Mouse (Mus musculus) MEL (cell line): ENCODE results near the gene Taf9.

Experiments
- BHLHE40 ChIP-seq: IDR thresholded peaks from 2 replicates; pipeline ENCODE4 v1.6.1; 2012; ENCODE audit warnings: low read depth, mild to moderate bottlenecking, inconsistent platforms, low read length, improper control_type of control experiment, borderline replicate concordance
- CTCF ChIP-seq, 3 experiments: IDR thresholded peaks in 2 of 3; conservative IDR thresholded peaks in 1 of 3; 2 replicates each; pipeline ENCODE4 v1.5.1; 2011 to 2012; ENCODE audit warnings: low read length in 3 of 3, low read depth in 2 of 3, mild to moderate bottlenecking in 2 of 3, improper control_type of control experiment in 1 of 3, inconsistent platforms in 1 of 3, mixed read lengths in 1 of 3, moderate library complexity in 1 of 3; ENCODE audit not compliant: control insufficient read depth in 1 of 3, insufficient read depth in 1 of 3, poor library complexity in 1 of 3, severe bottlenecking in 1 of 3
- ETS1 ChIP-seq: IDR thresholded peaks from 2 replicates; pipeline ENCODE4 v1.6.1; 2012; ENCODE audit warnings: low read depth, mild to moderate bottlenecking, inconsistent platforms, low read length, improper control_type of control experiment, moderate library complexity
- POLR2A ChIP-seq, 2 experiments: IDR thresholded peaks; 2 replicates each; pipeline ENCODE4 v1.6.1; 2011 to 2012; ENCODE audit warnings: low read length in 2 of 2, mild to moderate bottlenecking in 2 of 2, control low read depth in 1 of 2, improper control_type of control experiment in 1 of 2, low read depth in 1 of 2, moderate library complexity in 1 of 2; ENCODE audit not compliant: control insufficient read depth in 1 of 2, insufficient read depth in 1 of 2, poor library complexity in 1 of 2
- UBTF ChIP-seq: IDR thresholded peaks from 2 replicates; pipeline ENCODE4 v1.6.1; 2012; ENCODE audit warnings: low read depth, mild to moderate bottlenecking, inconsistent platforms, low read length, improper control_type of control experiment, moderate library complexity, borderline replicate concordance; ENCODE audit not compliant: insufficient read depth
- USF1 ChIP-seq: IDR thresholded peaks from 2 replicates; pipeline ENCODE4 v1.6.1; 2014; ENCODE audit warnings: low read depth, mild to moderate bottlenecking, inconsistent platforms, low read length, improper control_type of control experiment, moderate library complexity
- ZNF384 ChIP-seq: IDR thresholded peaks from 2 replicates; pipeline ENCODE4 v1.6.1; 2012; ENCODE audit warnings: low read depth, mild to moderate bottlenecking, inconsistent platforms, low read length, improper control_type of control experiment

DNA sequence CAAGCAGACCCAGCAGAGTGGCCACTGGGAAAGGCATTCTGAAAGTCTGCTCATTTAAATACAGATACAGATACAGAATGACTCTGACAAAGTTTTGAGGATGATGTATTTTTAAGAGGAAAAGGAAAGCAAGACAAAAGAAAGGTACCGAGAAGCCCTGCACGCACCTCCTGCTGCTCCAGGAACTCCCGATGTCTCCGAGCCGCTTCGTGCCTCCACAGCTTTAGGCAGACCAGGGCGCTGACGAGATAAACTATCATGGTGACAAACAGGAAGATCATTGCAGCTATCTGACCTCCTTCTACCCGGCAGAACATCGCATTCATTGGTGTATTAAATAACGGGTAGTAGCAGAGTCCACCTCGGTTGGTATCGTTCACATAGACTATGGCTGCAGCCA, 40.1 kb upstream of the Taf9 start:
- TF ChIP-seq POLR2A (IDR thresholded peaks at IDR 0.05; ENCODE audit: control insufficient read depth in 1 of 2, insufficient read depth in 1 of 2, low read depth in 1 of 2, low read length in 2 of 2, poor library complexity in 1 of 2) (no peak), BHLHE40 (no peak), ZNF384 (no peak), UBTF (no peak), USF1 (no peak), ETS1 (no peak), CTCF (IDR thresholded peaks at IDR 0.05 in 2 of 3, conservative IDR thresholded peaks at IDR 0.05 in 1 of 3; ENCODE audit: control insufficient read depth in 1 of 3, insufficient read depth in 1 of 3, low read depth in 2 of 3, low read length in 3 of 3, poor library complexity in 1 of 3, severe bottlenecking in 1 of 3) (no peak)
